Mouse (Mus musculus) limb, embryonic 14.5 days (tissue): Measurements from ENCODE around the gene Grip1. TPM values are rescaled to one million over a fixed set of nuclear protein-coding genes. Genes with fewer than 3 reads are reported as not detected.

ENCODE experiments used
- ATAC-seq: fragments of 200-750 bp; cut with Nextera tagmentation; 2 replicates; pipeline ENCODE4 v1.8.0; 2017; ENCODE audit warnings: low read depth, moderate number of reproducible peaks, moderate TSS enrichment; ENCODE audit not compliant: low FRiP score
- DNase-seq: peaks from one replicate; pipeline ENCODE4 v3.0.0-alpha.2; 2015; ENCODE audit warnings: low spot score
- H3K27ac ChIP-seq: fragments of 300-500 bp; sonication (generic); replicated peaks from 2 replicates; pipeline ENCODE4 v1.5.1; 2014; ENCODE audit warnings: low read depth, mild to moderate bottlenecking, low read length, moderate library complexity, mixed read lengths
- H3K27me3 ChIP-seq: fragments of 300-500 bp; sonication (generic); 2 replicates; pipeline ENCODE4 v1.6.1; 2014; ENCODE audit warnings: low read length, mixed read lengths; ENCODE audit not compliant: control insufficient read depth, insufficient read depth
- H3K36me3 ChIP-seq: fragments of 300-500 bp; sonication (generic); 2 replicates; pipeline ENCODE4 v1.6.1; 2014; ENCODE audit warnings: mild to moderate bottlenecking, low read length, moderate library complexity, mixed read lengths; ENCODE audit not compliant: control insufficient read depth, insufficient read depth
- H3K4me1 ChIP-seq: fragments of 300-500 bp; sonication (generic); 2 replicates; pipeline ENCODE4 v1.6.1; 2014; ENCODE audit warnings: antibody characterized with exemption, low read length, mixed read lengths; ENCODE audit not compliant: control insufficient read depth, insufficient read depth
- H3K4me2 ChIP-seq: fragments of 300-500 bp; sonication (generic); replicated peaks from 2 replicates; pipeline ENCODE4 v1.6.1; 2014; ENCODE audit warnings: low read depth, mild to moderate bottlenecking, low read length, moderate library complexity; ENCODE audit not compliant: severe bottlenecking
- H3K4me3 ChIP-seq: fragments of 300-500 bp; sonication (generic); replicated peaks from 2 replicates; pipeline ENCODE4 v1.5.1; 2014; ENCODE audit warnings: low read length
- H3K9ac ChIP-seq: fragments of 300-500 bp; sonication (generic); 2 replicates; pipeline ENCODE4 v1.6.1; 2014; ENCODE audit warnings: mild to moderate bottlenecking, low read depth, low read length, moderate library complexity; ENCODE audit not compliant: severe bottlenecking
- H3K9me3 ChIP-seq: fragments of 300-500 bp; sonication (generic); 2 replicates; pipeline ENCODE4 v1.6.1; 2016; ENCODE audit warnings: low read length; ENCODE audit not compliant: control insufficient read depth
- POLR2A ChIP-seq: fragments of 200-500 bp; IDR thresholded peaks from 2 replicates; pipeline ENCODE4 v1.8.0; 2012; ENCODE audit warnings: inconsistent platforms, mild to moderate bottlenecking, moderate library complexity, borderline replicate concordance; ENCODE audit not compliant: insufficient read depth, insufficient read length; ENCODE audit errors: extremely low read depth
- WGBS: fragments of 180-500 bp; shearing (Covaris S2); extraction: QIAGEN DNeasy Blood & Tissue Kit; methylation state at CpG from one replicate; pipeline ENCODE4 v1.1.7; 2014; 5-methylcytosine and 5-hydroxymethylcytosine counted together
- polyA plus RNA-seq, 2 experiments: library from polyadenylated mRNA; depleted of rRNA in 1 of 2; stranded (reverse) in 1 of 2; unstranded in 1 of 2; fragments of >200 nt; fragmentation: Nextera tagmentation in 1 of 2; extraction: Ambion mirVana in 1 of 2; gene quantifications; 2 replicates each; pipeline versions ENCODE4 v1.2.1 to v1.2.3; 2012 to 2014

The Grip1 gene
- polyA plus RNA-seq, 2 experiments, result 5.9 to 7.6 TPM

DNA sequence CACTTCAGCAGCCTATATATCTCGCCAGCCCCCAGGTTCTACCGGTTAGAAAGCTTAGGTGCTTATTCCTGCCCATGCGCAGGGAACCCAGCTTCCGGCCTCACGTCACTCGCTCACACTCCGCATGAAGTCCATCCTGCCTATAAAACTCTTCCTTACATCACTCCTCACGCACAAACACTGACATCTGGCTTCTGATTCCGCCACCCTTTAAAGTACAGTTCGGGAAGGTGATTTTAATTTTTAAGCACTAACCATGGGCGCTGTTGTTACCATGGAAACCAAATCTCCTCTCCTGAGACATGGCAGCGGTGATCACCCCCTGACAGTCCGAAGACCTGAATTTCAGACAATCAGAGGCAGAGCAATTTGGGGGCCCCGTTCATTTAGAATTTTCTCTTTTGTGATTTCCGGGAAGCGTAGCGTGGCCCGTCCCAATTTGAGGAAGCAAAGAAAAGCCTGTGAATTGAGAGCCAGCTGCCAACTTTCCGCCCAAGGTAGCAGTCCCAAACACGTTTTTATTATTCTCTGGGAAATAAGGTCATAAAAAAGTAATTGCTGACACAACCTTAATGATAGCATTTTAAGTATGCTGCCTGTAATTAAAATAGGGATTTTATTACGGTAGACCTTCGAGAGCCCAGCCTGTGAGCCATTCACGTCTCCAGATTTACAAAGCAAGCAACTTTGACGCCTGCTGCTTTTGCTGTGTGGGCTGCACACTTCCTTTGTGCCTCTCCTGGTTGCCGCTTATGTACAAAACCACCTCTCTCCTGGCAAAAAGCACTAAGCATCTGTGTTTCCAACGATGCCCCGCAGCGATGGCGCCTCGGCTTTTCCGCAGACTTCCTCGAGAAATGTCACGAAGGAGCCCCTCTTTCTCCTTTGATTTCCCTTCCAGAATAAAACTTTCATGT is 308.1 kb downstream of the Grip1 start:
- Histone ChIP-seq H3K4me3 (peak overlapping the region; percentile 30), H3K9me3 (no peaks in the 10 kb centered on the region), H3K4me1 (peaks cover 11% of the 10 kb centered on the region), H3K9ac (peak overlapping the region; percentile 18; the same call in 1 of the 2 replicates), H3K27ac (peak overlapping the region; percentile 9; the same call in 1 of the 2 replicates), H3K27me3 (no peaks in the 10 kb centered on the region), H3K36me3 (no peaks in the 10 kb centered on the region), H3K4me2 (peak overlapping the region; percentile 55)
- 26% methylated on average over 33 of the region's 33 CpGs for WGBS
- TF ChIP-seq POLR2A, result no peak
- DNase-seq, result peak; percentile 21
- ATAC-seq, result peak; percentile 79

DNA sequence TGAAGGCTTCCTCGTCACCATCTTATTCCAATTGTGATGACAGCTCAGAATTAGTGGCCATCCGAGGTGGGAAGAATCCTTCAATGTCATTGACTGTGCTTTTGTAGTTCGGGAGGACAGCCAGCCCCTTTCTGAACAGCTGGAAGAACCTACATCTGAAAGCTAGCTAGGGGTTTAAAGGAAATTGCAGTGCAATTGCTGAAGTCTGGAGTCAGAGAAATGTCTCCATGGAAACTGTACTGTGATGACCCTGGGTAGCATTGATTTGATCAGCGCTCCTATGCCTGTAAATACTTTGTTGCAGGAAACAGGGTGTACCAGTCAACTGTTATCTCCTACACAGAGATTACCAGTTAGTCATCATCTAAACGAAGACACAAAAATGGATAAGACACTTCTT is 325.2 kb downstream of the Grip1 start:
- Histone ChIP-seq H3K9ac (no peak overlapping the region), H3K4me2 (no peak overlapping the region), H3K9me3 (no peaks in the 10 kb centered on the region), H3K36me3 (no peaks in the 10 kb centered on the region), H3K4me3 (no peak overlapping the region), H3K4me1 (no peaks in the 10 kb centered on the region), H3K27me3 (no peaks in the 10 kb centered on the region), H3K27ac (no peak overlapping the region)
- ATAC-seq, result no peak
- WGBS, result 65% methylated on average over 5 of the region's 5 CpGs
- DNase-seq, result no peak
- TF ChIP-seq POLR2A, result no peak

DNA sequence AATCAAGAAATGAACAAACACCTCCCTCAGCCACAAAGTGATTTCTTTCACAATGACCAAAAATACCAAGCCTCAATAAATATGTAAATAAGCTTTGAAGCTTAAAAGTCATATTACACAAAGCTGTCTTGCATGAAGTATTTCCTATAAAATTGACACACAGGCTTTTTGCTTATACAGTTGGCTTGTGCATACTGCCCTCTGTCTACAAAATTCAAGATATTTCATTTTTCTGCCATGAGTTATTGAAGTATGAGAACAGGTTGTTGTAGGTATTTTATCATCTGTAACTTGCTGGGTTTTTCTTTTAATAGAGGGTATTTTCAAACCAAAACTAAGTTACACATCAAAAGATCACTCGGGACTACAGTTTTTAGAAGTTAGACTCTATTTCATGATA is 326.0 kb downstream of the Grip1 start:
- no peaks in the 10 kb centered on the region for H3K4me1 ChIP-seq

DNA sequence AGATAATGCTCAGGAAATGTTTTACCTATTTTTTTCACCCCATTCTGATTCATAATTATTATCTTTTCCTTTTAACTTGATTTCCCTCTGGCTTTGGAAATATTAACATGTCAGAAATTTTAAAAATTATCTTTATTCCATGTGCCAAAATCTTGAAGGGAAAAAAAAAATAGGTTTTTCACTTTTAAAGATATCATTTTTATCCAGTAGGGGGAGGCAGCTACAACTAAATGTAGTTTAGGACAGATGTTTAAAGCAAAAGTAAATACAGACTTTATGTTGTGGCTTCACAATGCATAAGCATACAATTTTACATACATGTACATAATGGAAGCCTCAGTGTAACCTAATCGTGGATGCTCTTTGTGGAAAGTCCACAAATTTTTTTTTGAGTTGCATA is 336.9 kb downstream of the Grip1 start:
- no peak overlapping the region for H3K9ac ChIP-seq
- H3K27me3 ChIP-seq, result no peaks in the 10 kb centered on the region
- DNase-seq, result peak; percentile 18
- H3K9me3 ChIP-seq, result no peaks in the 10 kb centered on the region
- H3K36me3 ChIP-seq, result no peaks in the 10 kb centered on the region
- ATAC-seq, result no peak
- TF ChIP-seq POLR2A, result no peak
- no peak overlapping the region for H3K27ac ChIP-seq
- WGBS, result 66% methylated on average over 1 of the region's 1 CpGs
- no peaks in the 10 kb centered on the region for H3K4me1 ChIP-seq
- H3K4me2 ChIP-seq, result no peak overlapping the region
- H3K4me3 ChIP-seq, result no peak overlapping the region

More for the DNA sequence above, 326.0 kb downstream of the Grip1 start:
- Histone ChIP-seq H3K9ac (no peak overlapping the region), H3K27me3 (no peaks in the 10 kb centered on the region), H3K4me2 (no peak overlapping the region), H3K36me3 (no peaks in the 10 kb centered on the region), H3K27ac (no peak overlapping the region), H3K4me3 (no peak overlapping the region), H3K9me3 (no peaks in the 10 kb centered on the region)
- no peak for TF ChIP-seq POLR2A
- 84% methylated on average over 1 of the region's 1 CpGs for WGBS
- DNase-seq, result no peak
- no peak for ATAC-seq

DNA sequence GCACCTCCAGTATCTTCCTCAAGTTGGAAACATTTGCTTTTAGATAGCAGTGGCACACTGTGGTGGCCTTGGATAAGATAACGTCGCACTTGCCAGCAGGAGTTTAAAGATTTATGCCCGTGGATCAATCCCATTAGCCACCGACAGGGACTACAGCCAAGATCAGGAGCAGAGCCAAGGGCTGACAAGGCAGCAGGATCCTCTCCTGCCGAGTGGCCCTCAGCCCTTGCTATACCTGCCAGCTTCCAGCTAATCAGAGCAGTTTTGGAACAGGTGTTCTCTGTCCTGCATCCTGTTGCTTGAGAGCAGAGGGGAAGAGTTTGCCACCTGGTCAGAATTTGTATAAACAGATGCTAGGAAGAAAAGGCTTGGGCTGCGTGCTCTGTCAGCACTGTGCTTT is 348.8 kb downstream of the Grip1 start:
- WGBS, result 53% methylated on average over 6 of the region's 6 CpGs
- no peak for TF ChIP-seq POLR2A
- Histone ChIP-seq H3K27ac (no peak overlapping the region), H3K4me3 (no peak overlapping the region), H3K36me3 (no peaks in the 10 kb centered on the region), H3K27me3 (no peaks in the 10 kb centered on the region), H3K9ac (no peak overlapping the region), H3K4me2 (no peak overlapping the region), H3K9me3 (no peaks in the 10 kb centered on the region), H3K4me1 (no peaks in the 10 kb centered on the region)
- DNase-seq, result no peak
- ATAC-seq, result no peak
